Mouse (Mus musculus): ENCODE measurements at regions not wholly inside any gene's neighbourhood (a gene's known extent, or its start where the extent isn't known, plus 50 kb on each side); places are given as distances from the start of the nearest gene placed in this dataset.

- no peak overlapping the region for H3K9ac ChIP-seq (ENCODE audit: control insufficient read depth, low read depth, low read length, poor library complexity, severe bottlenecking)
- no peak overlapping the region for H3K4me3 ChIP-seq (ENCODE audit: control insufficient read depth in 1 of 2, insufficient read depth in 1 of 2, low read depth in 2 of 2, low read length in 2 of 2)
- no peak overlapping the region for H3K27ac ChIP-seq (ENCODE audit: control insufficient read depth, low read depth, low read length)
- TF ChIP-seq NRF1 (IDR thresholded peaks at IDR 0.05; ENCODE audit: insufficient read depth, low read depth, low read length, poor library complexity, severe bottlenecking) (no peak), BHLHE40 (IDR thresholded peaks at IDR 0.05; ENCODE audit: borderline replicate concordance, low read depth, low read length) (no peak), UBTF (IDR thresholded peaks at IDR 0.05; ENCODE audit: borderline replicate concordance, insufficient read depth, low read depth, low read length) (no peak), SIN3A (IDR thresholded peaks at IDR 0.05; ENCODE audit: low read length) (no peak)
- H3K36me3 ChIP-seq (ENCODE audit: control insufficient read depth in 1 of 2, insufficient read depth in 2 of 2, low read length in 2 of 2): no peaks in the 10 kb centered on the region
- no peaks in the 10 kb centered on the region for H3K9me3 ChIP-seq (replicated peaks; ENCODE audit: insufficient read depth, low read length)
- H3K4me1 ChIP-seq (ENCODE audit: control insufficient read depth in 1 of 2, insufficient read depth in 2 of 2, low read length in 2 of 2): no peaks in the 10 kb centered on the region
- no peaks in the 10 kb centered on the region for H3K79me2 ChIP-seq (ENCODE audit: control insufficient read depth, insufficient read depth, low read length, poor library complexity)
- no peak for DNase-seq (ENCODE audit: low read depth, low spot score)
- no peaks in the 10 kb centered on the region for H3K27me3 ChIP-seq (ENCODE audit: control insufficient read depth in 1 of 2, insufficient read depth in 2 of 2, low read length in 2 of 2)
These were observed 54.6 kb upstream of the Magi3 start for GRCm38 (mm10) chr3:104274718-104275302.

- Histone ChIP-seq H3K27me3 (ENCODE audit: control insufficient read depth in 1 of 2, insufficient read depth in 2 of 2, low read length in 2 of 2) (no peaks in the 10 kb centered on the region), H3K9ac (ENCODE audit: control insufficient read depth, low read depth, low read length, poor library complexity, severe bottlenecking) (no peak overlapping the region), H3K4me3 (ENCODE audit: control insufficient read depth in 1 of 2, insufficient read depth in 1 of 2, low read depth in 2 of 2, low read length in 2 of 2) (no peak overlapping the region), H3K79me2 (ENCODE audit: control insufficient read depth, insufficient read depth, low read length, poor library complexity) (no peaks in the 10 kb centered on the region), H3K4me1 (ENCODE audit: control insufficient read depth in 1 of 2, insufficient read depth in 2 of 2, low read length in 2 of 2) (no peaks in the 10 kb centered on the region), H3K9me3 (replicated peaks; ENCODE audit: insufficient read depth, low read length) (no peaks in the 10 kb centered on the region), H3K27ac (ENCODE audit: control insufficient read depth, low read depth, low read length) (no peak overlapping the region), H3K36me3 (ENCODE audit: control insufficient read depth in 1 of 2, insufficient read depth in 2 of 2, low read length in 2 of 2) (no peaks in the 10 kb centered on the region)
- TF ChIP-seq USF2 (IDR thresholded peaks at IDR 0.05; ENCODE audit: borderline replicate concordance in 1 of 2, insufficient read depth in 1 of 2, low read depth in 1 of 2, low read length in 2 of 2): no peak
- TF ChIP-seq POLR2A (IDR thresholded peaks at IDR 0.05; ENCODE audit: control insufficient read depth in 1 of 2, insufficient read depth in 1 of 2, low read depth in 1 of 2, low read length in 2 of 2, poor library complexity in 1 of 2): no peak
- TF ChIP-seq SMC3 (IDR thresholded peaks at IDR 0.05; ENCODE audit: low read depth, low read length): no peak
- no peak for TF ChIP-seq TBP (IDR thresholded peaks at IDR 0.05; ENCODE audit: low read depth, low read length)
- TF ChIP-seq HCFC1 (IDR thresholded peaks at IDR 0.05; ENCODE audit: low read depth, low read length): no peak
- TF ChIP-seq ZKSCAN1 (IDR thresholded peaks at IDR 0.05; ENCODE audit: low read depth, low read length): no peak
- no peak for TF ChIP-seq BHLHE40 (IDR thresholded peaks at IDR 0.05; ENCODE audit: borderline replicate concordance, low read depth, low read length)
- no peak for DNase-seq (ENCODE audit: low read depth, low spot score)
These were observed 53.9 kb upstream of the Magi3 start for GRCm38 (mm10) chr3:104274084-104274483.

Data from MEL (cell line).